In genomic region chr4:124802309-124803260, GRCm38 (mm10) we compare ENCODE assay signal across 8 mouse cellular contexts. TPM values are rescaled to one million over a fixed set of nuclear protein-coding genes. Genes with fewer than 3 reads are reported as not detected.
A peak's percentile ranks its signal among the peaks of the same experiment; 100 is the strongest.
DNase-seq lines count a peak whose midpoint lies in the region; ATAC-seq lines count a peak whose summit lies in the region.

No protein-coding gene starts in this region.

- peak; percentile 98 for DNase-seq in CD4-positive helper T cell, adult 2 months (ENCODE audit: low read depth, low spot score)
- peak; percentile 93 for DNase-seq in brain, embryonic 18.5 days (ENCODE audit: low read depth, low spot score)
- DNase-seq in kidney, postnatal 14 days = peak; percentile 97
- DNase-seq in liver, embryonic 13.5 days = peak; percentile 95
- DNase-seq in neural tube, embryonic 10.5 days (ENCODE audit: extremely low spot score, low spot score) = peak; percentile 99

- H3K4me3 ChIP-seq in heart, embryonic 14.5 days (ENCODE audit: control insufficient read depth in 1 of 2, insufficient read depth in 1 of 2, low read depth in 1 of 2, low read length in 2 of 2) = peak overlapping the region; percentile 66 to 89
- peak overlapping the region; percentile 82 for H3K4me3 ChIP-seq in liver, embryonic 13.5 days (replicated peaks)
- H3K4me3 ChIP-seq in stomach, embryonic 16.5 days (replicated peaks; ENCODE audit: low read length) = peak overlapping the region; percentile 96

- no peaks in the 10 kb centered on the region for H3K27me3 ChIP-seq in heart, embryonic 14.5 days (ENCODE audit: control insufficient read depth, insufficient read depth, low read length)
- no peaks in the 10 kb centered on the region for H3K27me3 ChIP-seq in liver, embryonic 13.5 days
- H3K27me3 ChIP-seq in stomach, embryonic 16.5 days (ENCODE audit: control insufficient read depth, insufficient read depth, low read length) = no peaks in the 10 kb centered on the region

- H3K4me1 ChIP-seq in heart, embryonic 14.5 days (ENCODE audit: control insufficient read depth in 2 of 2, insufficient read depth in 2 of 2, low read length in 2 of 2) = peaks cover 0 to 12% of the 10 kb centered on the region in 2 experiments; a peak in 3 of 4 replicates
- peaks cover 58% of the 10 kb centered on the region for H3K4me1 ChIP-seq in liver, embryonic 13.5 days (replicated peaks)
- H3K4me1 ChIP-seq in stomach, embryonic 16.5 days (ENCODE audit: control insufficient read depth, insufficient read depth, low read length) = peaks cover 9% of the 10 kb centered on the region

- H3K27ac ChIP-seq in heart, embryonic 14.5 days (replicated peaks in 1 of 2; ENCODE audit: control insufficient read depth in 1 of 2, insufficient read depth in 1 of 2, low read depth in 2 of 2, low read length in 2 of 2) = peak overlapping the region; percentile 90 to 94
- H3K27ac ChIP-seq in liver, embryonic 13.5 days = peak overlapping the region; percentile 99
- peak overlapping the region; percentile 98 for H3K27ac ChIP-seq in stomach, embryonic 16.5 days (ENCODE audit: low read length)

- H3K9ac ChIP-seq in heart, embryonic 14.5 days (ENCODE audit: low read length) = peak overlapping the region; percentile 89
- H3K9ac ChIP-seq in liver, embryonic 13.5 days = peak overlapping the region; percentile 96
- peak overlapping the region; percentile 94 for H3K9ac ChIP-seq in stomach, embryonic 16.5 days (ENCODE audit: low read length)

- under 1% methylated on average over 53 of the region's 53 CpGs for WGBS in heart, embryonic 14.5 days
- WGBS in liver, embryonic 13.5 days (ENCODE audit: insufficient replicate concordance) = under 1% methylated on average over 53 of the region's 53 CpGs
- 1% methylated on average over 53 of the region's 53 CpGs for WGBS in stomach, embryonic 16.5 days

- peaks cover 58% of the 10 kb centered on the region for H3K36me3 ChIP-seq in heart, embryonic 14.5 days (ENCODE audit: control insufficient read depth, insufficient read depth, low read length)
- H3K36me3 ChIP-seq in liver, embryonic 13.5 days = peaks cover 70% of the 10 kb centered on the region
- no peaks in the 10 kb centered on the region for H3K36me3 ChIP-seq in stomach, embryonic 16.5 days (ENCODE audit: control insufficient read depth, insufficient read depth, low read length)

- peak; percentile 94 for ATAC-seq in erythroid progenitor cell, adult 5-6 weeks (replicated peaks; ENCODE audit: low FRiP score, poor library complexity, severe bottlenecking)
- ATAC-seq in heart, embryonic 14.5 days (ENCODE audit: insufficient number of reproducible peaks, insufficient read depth, low FRiP score, low read depth) = peak; percentile 99
- peak; percentile 98 for ATAC-seq in liver, embryonic 13.5 days (ENCODE audit: low read depth)
- peak; percentile 99 for ATAC-seq in stomach, embryonic 16.5 days (ENCODE audit: insufficient read depth, low FRiP score)

- H3K9me3 ChIP-seq in heart, embryonic 14.5 days (ENCODE audit: control insufficient read depth, low read length) = no peaks in the 10 kb centered on the region
- no peaks in the 10 kb centered on the region for H3K9me3 ChIP-seq in liver, embryonic 13.5 days (replicated peaks)
- no peaks in the 10 kb centered on the region for H3K9me3 ChIP-seq in stomach, embryonic 16.5 days (replicated peaks; ENCODE audit: control insufficient read depth, low read length)

- peak overlapping the region; percentile 93 for H3K4me2 ChIP-seq in heart, embryonic 14.5 days (ENCODE audit: low read length)
- peak overlapping the region; percentile 93 for H3K4me2 ChIP-seq in liver, embryonic 13.5 days
- H3K4me2 ChIP-seq in stomach, embryonic 16.5 days (ENCODE audit: low read depth, low read length) = peak overlapping the region; percentile 87

RNA-seq across cellular contexts. Expression of gene Mtf1, which starts 0.7 kb away (rescaled TPM):
- 8.6 and 21.4 TPM in 2 replicates for total RNA-seq in erythroid progenitor cell, adult 5-6 weeks (2015; ENCODE audit: low replicate concordance)
- total RNA-seq in erythroid progenitor cell, adult 5-6 weeks (2017; ENCODE audit: low replicate concordance) = 7.0 and 25.2 TPM in 2 replicates
- 11.4 and 14.0 TPM in 2 replicates for polyA plus RNA-seq in heart, embryonic 14.5 days (2014; fragmentation: Nextera tagmentation; extraction: Ambion mirVana)
- polyA plus RNA-seq in liver, embryonic 13.5 days (2015; fragmentation: Nextera tagmentation; extraction: Ambion mirVana) = 14.4 and 15.5 TPM in 2 replicates
- polyA plus RNA-seq in stomach, embryonic 16.5 days (2015; fragmentation: Nextera tagmentation; extraction: Ambion mirVana) = 13.9 and 14.5 TPM in 2 replicates

RNA-seq across cellular contexts. Expression of gene Yrdc, which starts 47.9 kb away (rescaled TPM):
- total RNA-seq in erythroid progenitor cell, adult 5-6 weeks (2015; ENCODE audit: low replicate concordance) = 4.2 and 46.1 TPM in 2 replicates
- 13.9 and 19.4 TPM in 2 replicates for total RNA-seq in erythroid progenitor cell, adult 5-6 weeks (2017; ENCODE audit: low replicate concordance)
- 23.1 and 28.1 TPM in 2 replicates for polyA plus RNA-seq in heart, embryonic 14.5 days (2014; fragmentation: Nextera tagmentation; extraction: Ambion mirVana)
- polyA plus RNA-seq in liver, embryonic 13.5 days (2015; fragmentation: Nextera tagmentation; extraction: Ambion mirVana) = 20.0 and 23.2 TPM in 2 replicates
- polyA plus RNA-seq in stomach, embryonic 16.5 days (2015; fragmentation: Nextera tagmentation; extraction: Ambion mirVana) = 20.0 and 22.3 TPM in 2 replicates

RNA-seq across cellular contexts. Expression of gene 1110065P20Rik, which starts 48.4 kb away (rescaled TPM):
- total RNA-seq in erythroid progenitor cell, adult 5-6 weeks (2015; ENCODE audit: low replicate concordance) = 2.9 and 4.2 TPM in 2 replicates
- 1.2 TPM in 1 of 2 replicates, not detected in the other for total RNA-seq in erythroid progenitor cell, adult 5-6 weeks (2017; ENCODE audit: low replicate concordance)
- polyA plus RNA-seq in heart, embryonic 14.5 days (2014; fragmentation: Nextera tagmentation; extraction: Ambion mirVana) = 48.8 and 56.9 TPM in 2 replicates
- polyA plus RNA-seq in liver, embryonic 13.5 days (2015; fragmentation: Nextera tagmentation; extraction: Ambion mirVana) = 12.1 and 15.3 TPM in 2 replicates
- polyA plus RNA-seq in stomach, embryonic 16.5 days (2015; fragmentation: Nextera tagmentation; extraction: Ambion mirVana) = 40.9 and 47.4 TPM in 2 replicates

RNA-seq across cellular contexts. Expression of gene Maneal, which starts 59.4 kb away (rescaled TPM):
- total RNA-seq in erythroid progenitor cell, adult 5-6 weeks (2015; ENCODE audit: low replicate concordance) = not detected in 2 replicates
- not detected in 2 replicates for total RNA-seq in erythroid progenitor cell, adult 5-6 weeks (2017; ENCODE audit: low replicate concordance)
- polyA plus RNA-seq in heart, embryonic 14.5 days (2014; fragmentation: Nextera tagmentation; extraction: Ambion mirVana) = 0.14 and 0.16 TPM in 2 replicates
- polyA plus RNA-seq in liver, embryonic 13.5 days (2015; fragmentation: Nextera tagmentation; extraction: Ambion mirVana) = 0.03 and 0.05 TPM in 2 replicates
- polyA plus RNA-seq in stomach, embryonic 16.5 days (2015; fragmentation: Nextera tagmentation; extraction: Ambion mirVana) = 0.41 and 0.59 TPM in 2 replicates

Comparison
In these comparisons a context has a peak if more than half of its experiments do, and no peak if none do; other contexts are left out.
1. Peak in every context shown above with its lines: DNase-seq, ATAC-seq, H3K4me3 ChIP-seq and H3K27ac ChIP-seq.